Mouse (Mus musculus): ENCODE measurements around the gene Brap. TPM values are rescaled to one million over a fixed set of nuclear protein-coding genes. Genes with fewer than 3 reads are reported as not detected.
"Not testable (repeated sequence)": the region's sequence is repeated elsewhere in the genome, so short reads cannot be mapped to it uniquely, and the experiment has no call there.

Gene Brap
- polyA plus RNA-seq, 1 experiment from 2014 or later = 22.1 TPM

DNA sequence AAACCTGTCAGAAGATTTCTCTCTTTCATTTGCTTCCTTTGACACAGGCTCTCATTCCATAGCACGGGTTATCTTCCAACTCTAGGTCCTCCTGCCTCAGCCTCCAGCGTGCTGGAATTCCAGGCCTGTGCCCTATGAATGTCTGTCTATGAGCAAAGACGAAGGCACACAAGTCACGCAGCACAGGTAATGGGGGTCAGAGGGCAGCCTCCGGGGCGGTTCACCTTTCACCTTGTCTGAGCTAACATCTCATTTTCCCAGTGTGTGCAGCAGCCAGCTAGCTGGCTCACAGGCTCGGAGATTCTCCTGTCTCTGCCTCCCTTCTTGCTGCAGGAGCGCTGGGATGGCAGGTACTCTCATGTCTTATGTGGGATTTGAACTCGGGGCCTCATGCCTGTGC is 20.8 kb upstream of the Brap start:
- H3K9ac ChIP-seq = no peak overlapping the region
- H3K4me3 ChIP-seq (replicated peaks) = no peak overlapping the region
- H3K9me3 ChIP-seq (replicated peaks) = no peaks in the 10 kb centered on the region
- H3K4me2 ChIP-seq = no peak overlapping the region
- ATAC-seq (ENCODE audit: insufficient read depth) = no peak
- no peak overlapping the region for H3K27ac ChIP-seq (replicated peaks)
- H3K4me1 ChIP-seq (replicated peaks) = no peaks in the 10 kb centered on the region
- H3K27me3 ChIP-seq = no peaks in the 10 kb centered on the region
- 74% methylated on average over 9 of the region's 9 CpGs for WGBS (ENCODE audit: insufficient replicate concordance)
- no peaks in the 10 kb centered on the region for H3K36me3 ChIP-seq (replicated peaks)

DNA sequence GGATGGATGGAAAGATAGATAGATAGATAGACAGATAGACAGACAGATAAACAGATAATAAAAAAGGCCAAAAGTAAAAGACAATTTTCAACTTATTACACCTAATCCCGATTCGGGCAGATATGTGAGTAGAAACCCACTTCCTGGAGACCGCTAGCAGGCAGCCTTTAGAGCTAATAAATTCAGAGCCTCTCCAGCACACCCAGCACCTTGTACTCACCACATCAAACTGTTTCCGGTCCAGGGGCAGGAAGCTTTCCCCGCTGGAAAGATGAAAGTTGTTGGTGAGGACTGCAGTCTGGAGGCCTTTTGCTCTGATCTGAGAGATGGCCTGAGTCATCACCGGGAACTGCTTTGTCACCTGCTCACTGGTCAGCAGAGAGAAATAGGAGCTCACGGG is 11.2 kb upstream of the Brap start:
- WGBS (ENCODE audit: insufficient replicate concordance) = 63% methylated on average over 7 of the region's 7 CpGs
- H3K9ac ChIP-seq = no peak overlapping the region
- no peaks in the 10 kb centered on the region for H3K4me1 ChIP-seq (replicated peaks)
- ATAC-seq (ENCODE audit: insufficient read depth) = no peak
- H3K9me3 ChIP-seq (replicated peaks) = no peaks in the 10 kb centered on the region
- no peak overlapping the region for H3K4me3 ChIP-seq (replicated peaks)
- H3K36me3 ChIP-seq (replicated peaks) = no peaks in the 10 kb centered on the region
- H3K27ac ChIP-seq (replicated peaks) = no peak overlapping the region
- H3K4me2 ChIP-seq = no peak overlapping the region
- no peaks in the 10 kb centered on the region for H3K27me3 ChIP-seq

DNA sequence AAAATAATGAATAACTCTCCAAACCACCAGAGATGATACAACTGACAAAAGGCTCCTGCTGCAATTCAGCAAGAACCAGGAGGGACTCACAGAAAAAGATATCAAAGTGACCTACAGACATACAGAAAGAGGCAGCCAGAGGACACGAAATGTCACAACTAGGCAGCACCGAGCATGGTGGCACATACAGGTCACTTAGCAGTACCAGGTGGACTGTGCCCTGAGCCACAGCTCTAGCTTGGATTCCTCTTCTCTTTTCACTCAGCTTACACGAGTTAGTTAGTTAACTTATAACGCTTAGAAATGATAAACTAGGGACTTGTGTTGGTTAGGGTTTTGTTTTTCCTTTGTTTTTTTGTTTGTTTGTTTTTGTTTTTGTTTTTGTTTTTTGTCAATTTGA is 5.8 kb upstream of the Brap start:
- 65% methylated on average over 4 of the region's 4 CpGs for WGBS (ENCODE audit: insufficient replicate concordance)
- Histone ChIP-seq H3K4me3 (replicated peaks) (no peak overlapping the region), H3K4me2 (no peak overlapping the region), H3K27ac (replicated peaks) (no peak overlapping the region), H3K9ac (no peak overlapping the region), H3K27me3 (no peaks in the 10 kb centered on the region), H3K36me3 (replicated peaks) (no peaks in the 10 kb centered on the region), H3K4me1 (replicated peaks) (peaks cover 2% of the 10 kb centered on the region), H3K9me3 (replicated peaks) (no peaks in the 10 kb centered on the region)
- no peak for ATAC-seq (ENCODE audit: insufficient read depth)

DNA sequence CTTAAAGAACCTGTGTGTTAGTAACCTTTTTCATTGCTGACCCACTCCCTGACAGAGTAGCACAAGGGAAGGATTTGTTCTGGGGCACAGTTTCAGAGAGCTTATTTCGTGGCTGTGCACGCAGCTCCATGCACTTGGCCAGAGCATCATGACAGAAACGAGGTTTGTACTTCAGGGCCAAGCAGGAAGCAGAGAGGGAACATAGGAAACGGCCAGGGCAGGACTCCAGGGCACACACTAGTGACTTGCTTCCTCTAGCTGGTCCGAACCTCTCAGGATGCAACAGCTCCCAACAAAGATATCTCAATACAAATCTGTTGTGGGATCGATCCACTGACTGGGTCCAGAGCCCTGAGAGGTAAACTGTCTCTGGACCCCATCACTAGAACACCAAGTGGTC is 3.5 kb upstream of the Brap start:
- H3K4me3 ChIP-seq (replicated peaks); H3K9ac ChIP-seq; ATAC-seq (ENCODE audit: insufficient read depth); H3K27ac ChIP-seq (replicated peaks); H3K4me2 ChIP-seq; H3K36me3 ChIP-seq (replicated peaks); H3K27me3 ChIP-seq; H3K9me3 ChIP-seq (replicated peaks): not testable (repeated sequence)
- H3K4me1 ChIP-seq (replicated peaks) = peaks cover 18% of the 10 kb centered on the region
- WGBS (ENCODE audit: insufficient replicate concordance) = 38% methylated on average over 6 of the region's 6 CpGs

DNA sequence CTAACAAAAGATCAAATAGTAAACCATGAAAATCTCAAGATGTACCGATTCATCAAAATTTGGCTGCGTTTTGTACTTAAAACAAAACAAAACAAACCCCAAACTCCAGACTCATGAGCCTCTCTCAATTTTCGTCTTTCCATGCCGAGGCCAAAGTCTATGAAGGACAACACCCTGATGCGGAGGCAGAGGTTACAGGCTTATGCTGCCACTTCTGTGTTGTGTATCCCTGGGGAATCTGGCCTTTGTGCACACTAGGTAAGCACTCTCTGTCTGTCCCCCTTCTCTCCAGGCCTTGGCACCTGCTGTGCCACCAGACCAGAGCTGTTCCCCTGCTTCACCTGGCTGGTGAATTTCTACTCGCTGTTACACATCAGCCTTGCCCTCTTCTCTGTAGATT is 2.7 kb upstream of the Brap start:
- H3K9ac ChIP-seq; H3K27me3 ChIP-seq; H3K4me3 ChIP-seq (replicated peaks); H3K27ac ChIP-seq (replicated peaks); H3K9me3 ChIP-seq (replicated peaks); H3K4me2 ChIP-seq; ATAC-seq (ENCODE audit: insufficient read depth): not testable (repeated sequence)
- whole genome bisulfite sequencing (ENCODE audit: insufficient replicate concordance) = 77% methylated on average over 6 of the region's 6 CpGs
- Histone ChIP-seq H3K4me1 (replicated peaks) (peaks cover 25% of the 10 kb centered on the region), H3K36me3 (replicated peaks) (peaks cover 10% of the 10 kb centered on the region)

DNA sequence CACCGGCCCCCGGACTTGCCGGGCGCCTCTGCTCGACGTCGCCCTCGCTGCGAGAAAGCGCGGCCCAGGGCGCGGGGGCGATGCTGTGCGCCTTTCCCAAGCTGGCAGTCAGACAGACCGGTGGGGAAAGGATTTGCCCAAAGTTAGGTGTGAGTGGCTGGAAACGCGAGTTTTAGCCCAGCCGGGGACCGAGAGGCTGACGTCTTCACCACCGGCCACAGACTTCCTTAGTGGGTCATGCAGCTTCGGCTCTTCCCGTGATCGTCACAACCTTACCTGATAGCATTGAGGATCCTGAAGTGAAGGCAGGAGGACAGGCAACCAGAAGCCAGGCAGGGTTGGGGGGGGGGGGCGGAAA is 513 bp downstream of the Brap start:
- WGBS (ENCODE audit: insufficient replicate concordance) = under 1% methylated on average over 26 of the region's 26 CpGs
- Histone ChIP-seq H3K9me3 (replicated peaks) (no peaks in the 10 kb centered on the region), H3K36me3 (replicated peaks) (peaks cover 41% of the 10 kb centered on the region), H3K4me3 (replicated peaks) (peak overlapping the region; percentile 96), H3K27ac (replicated peaks) (peak overlapping the region; percentile 83), H3K4me1 (replicated peaks) (peaks cover 29% of the 10 kb centered on the region), H3K27me3 (no peaks in the 10 kb centered on the region), H3K4me2 (peak overlapping the region; percentile 94), H3K9ac (peak overlapping the region; percentile 98)
- ATAC-seq (ENCODE audit: insufficient read depth) = peak; percentile 32

DNA sequence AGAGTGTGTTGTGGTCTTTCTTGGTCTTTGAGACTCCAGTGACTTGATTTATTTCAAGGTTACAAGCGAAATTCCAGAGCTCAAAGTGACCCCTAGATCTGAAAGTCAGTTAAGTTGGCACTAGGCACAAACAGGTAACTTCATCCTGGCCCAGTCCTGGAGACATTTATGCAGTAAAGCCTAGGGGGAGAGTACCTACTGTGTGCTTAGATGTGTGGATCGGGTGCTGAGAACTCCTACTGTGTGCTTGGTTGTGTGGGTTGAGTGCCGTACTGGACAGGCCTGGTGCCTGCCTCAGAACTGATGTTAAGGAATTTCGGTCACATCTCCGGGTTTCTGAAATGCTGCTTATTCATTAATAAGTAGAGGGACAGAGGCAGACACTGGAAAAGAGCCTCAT is 1.1 kb downstream of the Brap start:
- Histone ChIP-seq H3K27me3 (no peaks in the 10 kb centered on the region), H3K4me3 (replicated peaks) (peak overlapping the region; percentile 96), H3K4me1 (replicated peaks) (peaks cover 29% of the 10 kb centered on the region), H3K9me3 (replicated peaks) (no peaks in the 10 kb centered on the region), H3K36me3 (replicated peaks) (peaks cover 47% of the 10 kb centered on the region), H3K27ac (replicated peaks) (0 out of 2 replicates have a peak overlapping the region, but pooled peaks have one; percentile 38), H3K4me2 (peak overlapping the region; percentile 94), H3K9ac (peak overlapping the region; percentile 98)
- no peak for ATAC-seq (ENCODE audit: insufficient read depth)
- 85% methylated on average over 5 of the region's 5 CpGs for WGBS (ENCODE audit: insufficient replicate concordance)

DNA sequence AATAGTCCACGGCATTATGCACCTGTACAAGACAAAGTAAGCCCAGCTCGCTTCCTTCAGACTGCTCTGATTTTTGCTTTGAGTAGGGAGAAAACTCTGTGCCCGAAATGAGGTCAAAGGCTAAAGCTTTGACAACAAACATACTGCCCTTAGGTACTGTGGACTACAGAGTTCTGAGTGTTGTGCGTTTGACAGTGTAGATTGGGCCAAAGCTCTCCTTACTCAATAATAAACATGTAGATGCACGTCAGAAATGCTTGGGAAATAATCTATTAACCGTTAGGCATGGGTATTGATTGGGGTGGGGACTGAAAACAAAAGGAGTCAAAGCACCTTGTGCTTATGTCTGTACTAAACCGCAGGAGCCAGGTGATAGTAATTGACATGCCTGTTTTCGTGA is 3.1 kb downstream of the Brap start:
- ATAC-seq (ENCODE audit: insufficient read depth) = no peak
- H3K27ac ChIP-seq (replicated peaks) = no peak overlapping the region
- WGBS (ENCODE audit: insufficient replicate concordance) = 77% methylated on average over 8 of the region's 8 CpGs
- no peaks in the 10 kb centered on the region for H3K9me3 ChIP-seq (replicated peaks)
- no peak overlapping the region for H3K4me2 ChIP-seq
- H3K9ac ChIP-seq = no peak overlapping the region
- peaks cover 61% of the 10 kb centered on the region for H3K36me3 ChIP-seq (replicated peaks)
- H3K4me1 ChIP-seq (replicated peaks) = peaks cover 29% of the 10 kb centered on the region
- no peaks in the 10 kb centered on the region for H3K27me3 ChIP-seq
- no peak overlapping the region for H3K4me3 ChIP-seq (replicated peaks)

DNA sequence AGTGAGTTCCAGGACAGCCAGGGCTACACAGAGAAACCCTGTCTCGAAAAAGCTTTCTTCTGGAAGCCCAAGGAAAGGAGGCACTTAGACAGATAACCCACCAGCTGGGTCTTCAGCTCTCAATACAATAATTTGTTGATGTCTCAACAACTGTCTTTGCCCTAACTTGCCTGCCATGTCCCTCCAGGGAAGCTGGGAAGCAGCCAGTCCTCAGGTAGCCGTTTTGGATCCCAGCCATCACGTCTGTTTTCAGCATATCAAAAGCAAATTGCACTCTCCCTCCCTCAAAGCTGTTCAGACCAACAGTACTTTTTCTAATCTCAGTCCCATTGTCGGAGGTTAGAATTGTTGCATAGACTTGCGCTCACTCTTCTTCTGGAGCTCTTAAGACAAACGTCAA is 3.7 kb downstream of the Brap start:
- Histone ChIP-seq H3K27ac (replicated peaks) (no peak overlapping the region), H3K4me2 (no peak overlapping the region)

DNA sequence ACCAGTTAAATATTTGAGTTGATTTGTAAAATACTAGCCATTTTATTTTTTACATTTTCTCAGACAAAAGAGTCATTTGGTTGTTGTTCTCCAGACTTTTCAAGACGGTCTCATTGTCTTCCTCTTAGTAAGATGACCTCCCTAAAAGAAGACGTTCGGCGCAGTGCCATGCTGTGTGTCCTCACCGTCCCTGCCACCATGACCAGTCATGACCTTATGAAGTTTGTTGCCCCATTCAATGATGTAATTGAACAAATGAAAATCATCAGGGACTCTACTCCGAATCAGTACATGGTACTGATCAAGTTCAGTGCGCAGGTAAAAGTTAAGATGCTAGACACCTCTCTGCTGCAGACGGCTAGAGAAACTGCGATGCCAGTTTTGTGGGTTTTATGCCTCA is 4.6 kb downstream of the Brap start:
- Histone ChIP-seq H3K4me1 (replicated peaks) (peaks cover 23% of the 10 kb centered on the region), H3K4me3 (replicated peaks) (no peak overlapping the region), H3K36me3 (replicated peaks) (peaks cover 71% of the 10 kb centered on the region), H3K9ac (no peak overlapping the region), H3K4me2 (no peak overlapping the region), H3K9me3 (replicated peaks) (no peaks in the 10 kb centered on the region), H3K27me3 (no peaks in the 10 kb centered on the region), H3K27ac (replicated peaks) (no peak overlapping the region)
- ATAC-seq (ENCODE audit: insufficient read depth) = no peak
- 90% methylated on average over 9 of the region's 9 CpGs for WGBS (ENCODE audit: insufficient replicate concordance)

More for the DNA sequence above, 3.7 kb downstream of the Brap start:
- H3K4me1 ChIP-seq (replicated peaks) = peaks cover 29% of the 10 kb centered on the region
- no peak for ATAC-seq (ENCODE audit: insufficient read depth)
- peaks cover 66% of the 10 kb centered on the region for H3K36me3 ChIP-seq (replicated peaks)
- H3K27me3 ChIP-seq = no peaks in the 10 kb centered on the region
- H3K9ac ChIP-seq = no peak overlapping the region
- no peak overlapping the region for H3K4me3 ChIP-seq (replicated peaks)
- no peaks in the 10 kb centered on the region for H3K9me3 ChIP-seq (replicated peaks)
- WGBS (ENCODE audit: insufficient replicate concordance) = 83% methylated on average over 6 of the region's 6 CpGs

DNA sequence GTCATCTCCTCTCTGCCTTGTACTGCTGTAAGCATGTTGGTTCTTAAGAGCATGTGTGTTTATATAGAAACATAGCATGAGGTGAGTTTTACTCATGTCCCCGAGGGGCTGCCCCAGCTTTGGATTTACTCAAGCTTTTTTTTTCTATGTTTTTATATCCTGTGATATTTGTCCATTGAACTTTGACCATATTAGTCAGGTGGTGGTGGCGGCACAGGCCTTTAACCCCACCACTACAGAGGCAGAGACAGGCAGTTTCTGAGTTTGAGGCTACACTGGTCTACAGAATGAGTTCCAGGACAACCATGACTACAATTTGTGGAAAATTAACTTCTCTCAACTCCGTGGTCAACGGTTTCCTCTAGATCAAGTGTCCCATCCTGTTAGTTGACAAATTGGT is 6.7 kb downstream of the Brap start:
- no peaks in the 10 kb centered on the region for H3K27me3 ChIP-seq
- no peak overlapping the region for H3K9ac ChIP-seq
- no peaks in the 10 kb centered on the region for H3K9me3 ChIP-seq (replicated peaks)
- no peak for ATAC-seq (ENCODE audit: insufficient read depth)
- no peak overlapping the region for H3K4me3 ChIP-seq (replicated peaks)
- H3K36me3 ChIP-seq (replicated peaks) = peaks cover 75% of the 10 kb centered on the region
- H3K4me2 ChIP-seq = no peak overlapping the region
- H3K4me1 ChIP-seq (replicated peaks) = peaks cover 9% of the 10 kb centered on the region
- 61% methylated on average over 4 of the region's 4 CpGs for WGBS (ENCODE audit: insufficient replicate concordance)
- H3K27ac ChIP-seq (replicated peaks) = no peak overlapping the region

DNA sequence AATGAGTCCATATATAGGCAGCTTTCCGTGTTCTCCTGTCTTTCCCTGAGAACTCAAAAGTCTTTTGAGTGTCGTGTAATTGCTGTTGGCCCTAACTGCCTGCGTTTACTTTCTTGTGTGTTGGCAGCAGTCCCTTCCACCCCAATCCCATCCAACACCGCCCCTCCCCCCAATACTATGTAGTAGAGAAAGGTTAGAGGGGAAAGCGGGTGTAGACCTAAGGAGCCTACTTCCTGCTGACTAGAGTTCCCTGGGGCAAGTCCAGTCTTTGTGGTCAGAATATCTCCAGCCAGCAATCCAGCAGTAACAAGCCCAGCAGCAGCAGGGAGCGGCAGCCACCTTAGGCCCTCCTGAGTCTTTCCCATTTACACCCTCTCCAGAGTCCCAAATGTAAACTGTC is 8.0 kb downstream of the Brap start:
- no peak overlapping the region for H3K9ac ChIP-seq
- 74% methylated on average over 6 of the region's 6 CpGs for WGBS (ENCODE audit: insufficient replicate concordance)
- no peaks in the 10 kb centered on the region for H3K27me3 ChIP-seq
- ATAC-seq (ENCODE audit: insufficient read depth) = no peak
- peaks cover 4% of the 10 kb centered on the region; the same call in 1 of the 2 replicates for H3K4me1 ChIP-seq (replicated peaks)
- no peak overlapping the region for H3K4me3 ChIP-seq (replicated peaks)
- H3K4me2 ChIP-seq = no peak overlapping the region
- H3K36me3 ChIP-seq (replicated peaks) = peaks cover 75% of the 10 kb centered on the region
- H3K9me3 ChIP-seq (replicated peaks) = no peaks in the 10 kb centered on the region
- H3K27ac ChIP-seq (replicated peaks) = no peak overlapping the region
